In the genomic region with DNA sequence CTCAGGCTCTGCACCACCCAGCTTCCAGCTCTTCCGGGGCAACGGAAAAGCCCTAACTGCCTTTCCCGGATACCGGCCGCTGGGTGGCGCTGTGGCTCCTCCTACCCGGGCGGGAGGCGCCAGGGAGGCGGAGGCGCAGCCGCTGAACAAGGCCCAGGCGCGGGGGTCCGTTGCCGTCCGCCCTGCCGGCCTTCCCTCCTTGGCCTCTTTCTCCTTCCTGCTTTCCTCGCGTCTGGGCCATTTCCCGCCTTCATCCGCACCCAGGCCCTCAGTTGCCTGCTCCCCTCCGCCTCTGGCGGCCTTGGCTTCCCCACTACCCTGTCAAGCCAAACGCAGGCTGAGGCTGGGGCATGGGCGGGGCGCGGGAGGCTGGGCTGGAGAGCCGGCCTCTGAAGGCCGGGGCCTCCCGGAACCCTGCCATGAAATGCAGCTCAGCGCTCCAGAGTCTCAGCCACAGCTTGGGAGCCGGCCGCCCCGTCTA, we compare ENCODE assay signal across 8 mouse cellular contexts. TPM values are rescaled to one million over a fixed set of nuclear protein-coding genes. Genes with fewer than 3 reads are reported as not detected.
A peak's percentile ranks its signal among the peaks of the same experiment; 100 is the strongest.
DNase-seq lines count a peak whose midpoint lies in the region; ATAC-seq and TF ChIP-seq lines count a peak whose summit lies in the region.

No protein-coding gene starts in this region.

- peak; percentile 80 for TF ChIP-seq CTCF in layer of hippocampus, adult 2 months (conservative IDR thresholded peaks at IDR 0.05)

- intact Hi-C loops in heart, postnatal 36 days (cut with DNase I), result loop anchor here (1.0 kb wide), 3 partner anchors 123 to 626 kb away; no protein-coding TSS in a partner anchor

- H3K4me1 ChIP-seq in forebrain, embryonic 15.5 days, result no peaks in the 10 kb centered on the region
- no peaks in the 10 kb centered on the region for H3K4me1 ChIP-seq in lung, embryonic 16.5 days (replicated peaks; ENCODE audit: control insufficient read depth, insufficient read depth, low read length)

- H3K27me3 ChIP-seq in forebrain, embryonic 15.5 days, result peaks cover 4% of the 10 kb centered on the region; the same call in 1 of the 2 replicates
- no peaks in the 10 kb centered on the region for H3K27me3 ChIP-seq in lung, embryonic 16.5 days (ENCODE audit: control insufficient read depth, insufficient read depth, low read depth, low read length)

- peak overlapping the region; percentile 3 for H3K9ac ChIP-seq in forebrain, embryonic 15.5 days (replicated peaks)
- peak overlapping the region; percentile 67 for H3K9ac ChIP-seq in lung, embryonic 16.5 days (ENCODE audit: low read length)

- no peak overlapping the region; the same call in 1 of the 2 replicates for H3K27ac ChIP-seq in forebrain, embryonic 15.5 days (replicated peaks)
- H3K27ac ChIP-seq in layer of hippocampus, adult 2 months, result no peak overlapping the region
- 0 out of 2 replicates have a peak overlapping the region, but pooled peaks have one; percentile 59 for H3K27ac ChIP-seq in lung, embryonic 16.5 days (ENCODE audit: low read length)

- WGBS in forebrain, embryonic 15.5 days, result 25% methylated on average over 27 of the region's 35 CpGs
- 11% methylated on average over 24 of the region's 35 CpGs for WGBS in lung, embryonic 16.5 days

- H3K36me3 ChIP-seq in forebrain, embryonic 15.5 days, result no peaks in the 10 kb centered on the region
- no peaks in the 10 kb centered on the region for H3K36me3 ChIP-seq in lung, embryonic 16.5 days (ENCODE audit: control insufficient read depth, insufficient read depth, low read length)

- H3K9me3 ChIP-seq in forebrain, embryonic 15.5 days, result no peaks in the 10 kb centered on the region
- no peaks in the 10 kb centered on the region for H3K9me3 ChIP-seq in lung, embryonic 16.5 days (ENCODE audit: control insufficient read depth, low read length)

- ATAC-seq in forebrain, embryonic 15.5 days (replicated peaks), result peak; percentile 92
- ATAC-seq in lung, embryonic 16.5 days (ENCODE audit: low read depth), result peak; percentile 96

- DNase-seq in ES-CJ7 (ENCODE audit: low read depth, low spot score), result peak; percentile 48
- DNase-seq in c-Kit-negative CD71-positive TER-119-positive erythroid progenitor cells, embryonic 14.5 days (ENCODE audit: low read depth, low spot score), result peak; percentile 3
- DNase-seq in heart, postnatal 36 days, result peak; percentile 72 to 74
- DNase-seq in layer of hippocampus, adult 2 months (ENCODE audit: low spot score in 2 of 2), result peak; percentile 28 to 61
- peak; percentile 69 for DNase-seq in ovary, postnatal 14 days (ENCODE audit: low spot score)
- peak; percentile 29 for DNase-seq in thymus, postnatal 25 days

- H3K4me3 ChIP-seq in forebrain, embryonic 15.5 days, result peak overlapping the region; percentile 29
- H3K4me3 ChIP-seq in layer of hippocampus, adult 2 months, result peak overlapping the region; percentile 39
- peak overlapping the region; percentile 43 for H3K4me3 ChIP-seq in lung, embryonic 16.5 days (ENCODE audit: low read length)

- peak overlapping the region; percentile 26 for H3K4me2 ChIP-seq in forebrain, embryonic 15.5 days (replicated peaks)
- H3K4me2 ChIP-seq in lung, embryonic 16.5 days (ENCODE audit: low read depth, low read length), result peak overlapping the region; percentile 54

RNA-seq across cellular contexts. Expression of a gene that starts 32.5 kb away (rescaled TPM):
- polyA plus RNA-seq in forebrain, embryonic 15.5 days (2015; fragmentation: Nextera tagmentation; extraction: Ambion mirVana), result 1.4 and 1.5 TPM in 2 replicates
- not detected for total RNA-seq in heart, postnatal 36 days (2021)
- total RNA-seq in layer of hippocampus, adult 2 months (2021), result 10 to 100 TPM; 27.9 to 30.4 TPM
- polyA plus RNA-seq in lung, embryonic 16.5 days (2015; fragmentation: Nextera tagmentation; extraction: Ambion mirVana), result not detected in 2 replicates

Comparison
In these comparisons a context has a peak if more than half of its experiments do, and no peak if none do; other contexts are left out.
1. DNase-seq: peak in every context shown above with its lines; median percentile 73 in heart, postnatal 36 days; 69 in ovary, postnatal 14 days; 48 in ES-CJ7; 44 in layer of hippocampus, adult 2 months; 29 in thymus, postnatal 25 days; 3 in c-Kit-negative CD71-positive TER-119-positive erythroid progenitor cells, embryonic 14.5 days.
2. RNA of a gene that starts 32.5 kb away (total RNA-seq): 27.9 to 30.4 TPM in layer of hippocampus, adult 2 months; not detected in heart, postnatal 36 days; every median in the first group is over 10 times any median in the second.
3. Peak in every context shown above with its lines, with median percentiles within 50 percentile points of each other: H3K4me3 ChIP-seq.